ENCODE assay signal across 28 mouse cellular contexts in genomic region chr16:77146801-77147200, GRCm38 (mm10).
"Had no signal": no experiment of that assay in that cellular context is flagged by ENCODE, and none has a peak within 500 bp of the region (broad histone marks: within the 10 kb centered on the region; RNA-seq: fewer than 3 reads in every experiment).

No protein-coding gene starts in this region.

- DNase-seq: cerebellum, adult 2 months; cerebellum, adult 8-10 months; cerebellum, adult 9-10 months; cerebellum, adult 9-11 months; cerebellum, postnatal 10 days; cerebellum, postnatal 14 days; cerebellum, postnatal 25 days; cerebellum, postnatal 36 days; embryo, embryonic 11 days; forebrain, postnatal 0 days; gastrocnemius, adult 2 months; gastrocnemius, postnatal 10 days; gastrocnemius, postnatal 14 days; gastrocnemius, postnatal 25 days; gastrocnemius, postnatal 36 days; heart, adult 18-20 months; heart, adult 2 months had no signal

- H3K4me1 ChIP-seq: embryonic facial prominence, embryonic 10.5 days; embryonic facial prominence, embryonic 12.5 days; embryonic facial prominence, embryonic 15.5 days; forebrain, embryonic 10.5 days; forebrain, embryonic 12.5 days; forebrain, embryonic 13.5 days; forebrain, embryonic 15.5 days had no signal

- ATAC-seq: forebrain, embryonic 13.5 days; forebrain, embryonic 14.5 days; forebrain, embryonic 15.5 days; forebrain, embryonic 16.5 days; forebrain, postnatal 0 days had no signal

- H3K4me2 ChIP-seq: embryonic facial prominence, embryonic 12.5 days; embryonic facial prominence, embryonic 13.5 days; embryonic facial prominence, embryonic 15.5 days; forebrain, embryonic 12.5 days; forebrain, embryonic 13.5 days; forebrain, embryonic 15.5 days had no signal

- H3K9ac ChIP-seq: embryonic facial prominence, embryonic 12.5 days; embryonic facial prominence, embryonic 13.5 days; embryonic facial prominence, embryonic 15.5 days; forebrain, embryonic 12.5 days; forebrain, embryonic 13.5 days; forebrain, embryonic 15.5 days; forebrain, postnatal 0 days had no signal

- H3K36me3 ChIP-seq: embryonic facial prominence, embryonic 10.5 days; embryonic facial prominence, embryonic 12.5 days; embryonic facial prominence, embryonic 13.5 days; embryonic facial prominence, embryonic 15.5 days; forebrain, embryonic 10.5 days; forebrain, embryonic 12.5 days; forebrain, embryonic 15.5 days had no signal

- H3K4me3 ChIP-seq: embryonic facial prominence, embryonic 10.5 days; embryonic facial prominence, embryonic 12.5 days; embryonic facial prominence, embryonic 13.5 days; embryonic facial prominence, embryonic 15.5 days; erythroblast, embryonic 14.5 days; forebrain, embryonic 10.5 days; forebrain, embryonic 12.5 days; forebrain, embryonic 13.5 days; forebrain, embryonic 15.5 days; gastrocnemius, adult 2 months; heart, adult 2 months had no signal

- H3K9me3 ChIP-seq: embryonic facial prominence, embryonic 10.5 days; embryonic facial prominence, embryonic 12.5 days; embryonic facial prominence, embryonic 13.5 days; embryonic facial prominence, embryonic 15.5 days; forebrain, embryonic 10.5 days; forebrain, embryonic 12.5 days; forebrain, embryonic 13.5 days; forebrain, embryonic 15.5 days had no signal

- H3K27me3 ChIP-seq: embryonic facial prominence, embryonic 12.5 days; embryonic facial prominence, embryonic 13.5 days; embryonic facial prominence, embryonic 15.5 days; forebrain, embryonic 12.5 days; forebrain, embryonic 13.5 days; forebrain, embryonic 15.5 days had no signal

- H3K27ac ChIP-seq: embryonic facial prominence, embryonic 10.5 days; embryonic facial prominence, embryonic 12.5 days; embryonic facial prominence, embryonic 13.5 days; embryonic facial prominence, embryonic 15.5 days; forebrain, embryonic 10.5 days; forebrain, embryonic 12.5 days; forebrain, embryonic 13.5 days; forebrain, embryonic 15.5 days; gastrocnemius, adult 2 months; heart, adult 2 months had no signal
